8 mouse cellular contexts compared by ENCODE assay signal in genomic region chr5:143363678-143364615, GRCm38 (mm10). TPM values are rescaled to one million over a fixed set of nuclear protein-coding genes. Genes with fewer than 3 reads are reported as not detected.
A peak's percentile ranks its signal among the peaks of the same experiment; 100 is the strongest.
DNase-seq lines count a peak whose midpoint lies in the region; ATAC-seq and TF ChIP-seq lines count a peak whose summit lies in the region.

No protein-coding gene starts in this region.

- under 1% methylated on average over 47 of the region's 47 CpGs for WGBS in forebrain, embryonic 16.5 days
- WGBS in limb, embryonic 15.5 days = under 1% methylated on average over 47 of the region's 47 CpGs
- WGBS in neural tube, embryonic 15.5 days = under 1% methylated on average over 47 of the region's 47 CpGs

- H3K4me2 ChIP-seq in forebrain, embryonic 16.5 days (ENCODE audit: low read length) = peak overlapping the region; percentile 84
- peak overlapping the region; percentile 79 for H3K4me2 ChIP-seq in limb, embryonic 15.5 days
- peak overlapping the region; percentile 86 for H3K4me2 ChIP-seq in neural tube, embryonic 15.5 days

- H3K4me3 ChIP-seq in ES-E14 (ENCODE audit: insufficient read depth in 1 of 2, low read depth in 1 of 2, low read length in 2 of 2, poor library complexity in 1 of 2, severe bottlenecking in 1 of 2) = peak overlapping the region; percentile 23 to 39
- peak overlapping the region; percentile 53 for H3K4me3 ChIP-seq in forebrain, embryonic 16.5 days (replicated peaks; ENCODE audit: low read length)
- peak overlapping the region; percentile 43 for H3K4me3 ChIP-seq in limb, embryonic 15.5 days
- H3K4me3 ChIP-seq in neural tube, embryonic 15.5 days (replicated peaks) = peak overlapping the region; percentile 47

- peak; percentile 87 to 93 for DNase-seq in cerebellum, postnatal 10 days
- no peak for DNase-seq in cerebellum, adult 11 months
- DNase-seq in ES-E14 (ENCODE audit: low read depth, low spot score) = no peak
- DNase-seq in thymus, postnatal 10 days (ENCODE audit: low spot score in 2 of 2) = no peak
- DNase-seq in frontal cortex, postnatal 14 days (ENCODE audit: low spot score in 2 of 2) = no peak

- in situ Hi-C loops in ES-E14 (cut with MboI; ENCODE audit: low sequenced_read_pairs in 2 of 2, unreplicated experiment in 2 of 2) = no loop called here

- peaks cover 16% of the 10 kb centered on the region for H3K27me3 ChIP-seq in forebrain, embryonic 16.5 days (replicated peaks; ENCODE audit: control insufficient read depth, insufficient read depth, low read length)
- peaks cover 62% of the 10 kb centered on the region for H3K27me3 ChIP-seq in limb, embryonic 15.5 days
- peaks cover 36% of the 10 kb centered on the region for H3K27me3 ChIP-seq in neural tube, embryonic 15.5 days (replicated peaks)

- no peak overlapping the region for H3K27ac ChIP-seq in ES-E14 (ENCODE audit: insufficient read depth, low read depth, low read length, poor library complexity, severe bottlenecking)
- 0 out of 2 replicates have a peak overlapping the region, but pooled peaks have one; percentile 19 for H3K27ac ChIP-seq in forebrain, embryonic 16.5 days (ENCODE audit: low read length)
- no peak overlapping the region for H3K27ac ChIP-seq in limb, embryonic 15.5 days
- no peak overlapping the region for H3K27ac ChIP-seq in neural tube, embryonic 15.5 days (replicated peaks)

- H3K9me3 ChIP-seq in ES-E14 (ENCODE audit: control insufficient read depth, insufficient read depth, low read depth, low read length) = no peaks in the 10 kb centered on the region
- no peaks in the 10 kb centered on the region for H3K9me3 ChIP-seq in forebrain, embryonic 16.5 days (ENCODE audit: control insufficient read depth, low read length)
- no peaks in the 10 kb centered on the region for H3K9me3 ChIP-seq in limb, embryonic 15.5 days
- no peaks in the 10 kb centered on the region for H3K9me3 ChIP-seq in neural tube, embryonic 15.5 days (replicated peaks)

- H3K36me3 ChIP-seq in ES-E14 (ENCODE audit: control insufficient read depth, insufficient read depth, low read length, poor library complexity, severe bottlenecking) = no peaks in the 10 kb centered on the region
- H3K36me3 ChIP-seq in forebrain, embryonic 16.5 days (ENCODE audit: control insufficient read depth, insufficient read depth) = no peaks in the 10 kb centered on the region
- H3K36me3 ChIP-seq in limb, embryonic 15.5 days = no peaks in the 10 kb centered on the region
- no peaks in the 10 kb centered on the region for H3K36me3 ChIP-seq in neural tube, embryonic 15.5 days

- peaks cover 0 to 7% of the 10 kb centered on the region in 2 experiments; a peak in 2 of 4 replicates for H3K4me1 ChIP-seq in ES-E14 (ENCODE audit: control insufficient read depth in 2 of 2, insufficient read depth in 2 of 2, low read length in 2 of 2, poor library complexity in 1 of 2)
- H3K4me1 ChIP-seq in forebrain, embryonic 16.5 days (replicated peaks; ENCODE audit: control insufficient read depth, insufficient read depth, low read length) = peaks cover 18% of the 10 kb centered on the region
- H3K4me1 ChIP-seq in limb, embryonic 15.5 days = peaks cover 12% of the 10 kb centered on the region
- peaks cover 15% of the 10 kb centered on the region for H3K4me1 ChIP-seq in neural tube, embryonic 15.5 days

- peak overlapping the region; percentile 0; the same call in 1 of the 2 replicates for H3K9ac ChIP-seq in ES-E14 (ENCODE audit: insufficient read depth, low read depth, low read length, poor library complexity, severe bottlenecking)
- peak overlapping the region; percentile 62 for H3K9ac ChIP-seq in forebrain, embryonic 16.5 days (replicated peaks; ENCODE audit: low read depth, low read length)
- peak overlapping the region; percentile 44 for H3K9ac ChIP-seq in limb, embryonic 15.5 days
- peak overlapping the region; percentile 58 for H3K9ac ChIP-seq in neural tube, embryonic 15.5 days (replicated peaks)

- ATAC-seq in forebrain, embryonic 16.5 days = peak; percentile 59
- ATAC-seq in limb, embryonic 15.5 days (ENCODE audit: insufficient number of reproducible peaks, low FRiP score, low TSS enrichment, low read depth) = peak; percentile 17; the same call in 1 of the 2 replicates
- ATAC-seq in neural tube, embryonic 15.5 days (ENCODE audit: low FRiP score) = peak; percentile 45; the same call in 1 of the 2 replicates

TF ChIP-seq in ES-E14, 5 proteins besides CTCF, POLR2A, EP300 and RAD21:
- no peak for TF ChIP-seq ZC3H11A (IDR thresholded peaks at IDR 0.05; ENCODE audit: borderline replicate concordance, low read depth, low read length)
- no peak for TF ChIP-seq CHD2 (IDR thresholded peaks at IDR 0.05; ENCODE audit: low read depth, low read length)
- no peak for TF ChIP-seq HCFC1 (IDR thresholded peaks at IDR 0.05; ENCODE audit: borderline replicate concordance, insufficient read depth, low read length)
- TF ChIP-seq MAFK (IDR thresholded peaks at IDR 0.05; ENCODE audit: insufficient read depth, low read depth, low read length) = no peak
- TF ChIP-seq ZNF384 (IDR thresholded peaks at IDR 0.05; ENCODE audit: low read depth, low read length) = no peak

RNA-seq across cellular contexts. Expression of gene Grid2ip, which starts 6.8 kb away (rescaled TPM):
- 0.16 and 0.58 TPM in 2 replicates for total RNA-seq in ES-E14 (2012; rRNA removed)
- polyA plus RNA-seq in forebrain, embryonic 16.5 days (2015; fragmentation: Nextera tagmentation; extraction: Ambion mirVana) = 0.36 and 1.0 TPM in 2 replicates
- polyA plus RNA-seq in limb, embryonic 15.5 days (2015; fragmentation: Nextera tagmentation; extraction: Ambion mirVana) = 0.68 and 1.1 TPM in 2 replicates
- polyA plus RNA-seq in neural tube, embryonic 15.5 days (2015; fragmentation: Nextera tagmentation; extraction: Ambion mirVana) = 0.19 and 0.33 TPM in 2 replicates

RNA-seq across cellular contexts. Expression of gene Zdhhc4, which starts 34.9 kb away (rescaled TPM):
- total RNA-seq in ES-E14 (2012; rRNA removed) = 27.7 and 29.3 TPM in 2 replicates
- 77.9 and 78.6 TPM in 2 replicates for polyA plus RNA-seq in forebrain, embryonic 16.5 days (2015; fragmentation: Nextera tagmentation; extraction: Ambion mirVana)
- polyA plus RNA-seq in limb, embryonic 15.5 days (2015; fragmentation: Nextera tagmentation; extraction: Ambion mirVana) = 72.3 and 78.7 TPM in 2 replicates
- polyA plus RNA-seq in neural tube, embryonic 15.5 days (2015; fragmentation: Nextera tagmentation; extraction: Ambion mirVana) = 75.4 and 77.4 TPM in 2 replicates

RNA-seq across cellular contexts. Expression of gene Kdelr2, which starts 39.7 kb away (rescaled TPM):
- 172 and 184 TPM in 2 replicates for total RNA-seq in ES-E14 (2012; rRNA removed)
- 124 and 142 TPM in 2 replicates for polyA plus RNA-seq in forebrain, embryonic 16.5 days (2015; fragmentation: Nextera tagmentation; extraction: Ambion mirVana)
- 492 and 501 TPM in 2 replicates for polyA plus RNA-seq in limb, embryonic 15.5 days (2015; fragmentation: Nextera tagmentation; extraction: Ambion mirVana)
- 141 and 151 TPM in 2 replicates for polyA plus RNA-seq in neural tube, embryonic 15.5 days (2015; fragmentation: Nextera tagmentation; extraction: Ambion mirVana)

RNA-seq across cellular contexts. Expression of gene E130309D02Rik, which starts 48.8 kb away (rescaled TPM):
- total RNA-seq in ES-E14 (2012; rRNA removed) = 17.9 and 20.2 TPM in 2 replicates
- polyA plus RNA-seq in forebrain, embryonic 16.5 days (2015; fragmentation: Nextera tagmentation; extraction: Ambion mirVana) = 45.4 and 49.5 TPM in 2 replicates
- 28.5 and 33.2 TPM in 2 replicates for polyA plus RNA-seq in limb, embryonic 15.5 days (2015; fragmentation: Nextera tagmentation; extraction: Ambion mirVana)
- 25.7 and 30.2 TPM in 2 replicates for polyA plus RNA-seq in neural tube, embryonic 15.5 days (2015; fragmentation: Nextera tagmentation; extraction: Ambion mirVana)

Comparison
In these comparisons a context has a peak if more than half of its experiments do, and no peak if none do; other contexts are left out.
1. DNase-seq: peak in cerebellum, postnatal 10 days (2 of 2); none in cerebellum, adult 11 months (single experiment), ES-E14 (single experiment), thymus, postnatal 10 days (0 of 2) and frontal cortex, postnatal 14 days (0 of 2).
2. H3K9ac ChIP-seq: peak in every context shown above with its lines; median percentile 62 in forebrain, embryonic 16.5 days; 58 in neural tube, embryonic 15.5 days; 44 in limb, embryonic 15.5 days; 0 in ES-E14.
3. Peak in every context shown above with its lines, with median percentiles within 50 percentile points of each other: H3K4me3 ChIP-seq, ATAC-seq and H3K4me2 ChIP-seq.